Mouse (Mus musculus) heart, adult 8-10 months (tissue): ENCODE results near the gene Scg5. TPM values are rescaled to one million over a fixed set of nuclear protein-coding genes. Genes with fewer than 3 reads are reported as not detected.

Experiments
- DNase-seq: peaks from one replicate; pipeline ENCODE4 v3.0.0; 2022; ENCODE audit warnings: low spot score
- total RNA-seq, 4 experiments: library from RNA; stranded (reverse); gene quantifications; 2 replicates each; pipeline ENCODE4 v1.2.4; 2022

Gene Scg5
- total RNA-seq, 4 experiments from 2014 or later = 0.35 TPM; not detected in 3

- DNase-seq = no peak
Observed at GRCm38 (mm10) chr2:113806851-113807577, 21.9 kb downstream of the Scg5 start.

GRCm38 (mm10) chr2:113805765-113806164 lies 23.2 kb downstream of the Scg5 start:
- DNase-seq = no peak

- DNase-seq = no peak
Observed at GRCm38 (mm10) chr2:113803753-113804152, 25.2 kb downstream of the Scg5 start.

GRCm38 (mm10) chr2:113800846-113801245 lies 28.1 kb downstream of the Scg5 start:
- no peak for DNase-seq

- no peak for DNase-seq
Observed at GRCm38 (mm10) chr2:113798605-113799004, 30.3 kb downstream of the Scg5 start.

- DNase-seq = no peak
Observed at GRCm38 (mm10) chr2:113795186-113795585, 33.7 kb downstream of the Scg5 start.

GRCm38 (mm10) chr2:113793521-113793920 lies 35.4 kb downstream of the Scg5 start:
- DNase-seq = no peak

- no peak for DNase-seq
Observed at GRCm38 (mm10) chr2:113788821-113789387, 40.0 kb downstream of the Scg5 start.

- no peak for DNase-seq
Observed at GRCm38 (mm10) chr2:113787882-113788281, 41.0 kb downstream of the Scg5 start.

- no peak for DNase-seq
Observed at GRCm38 (mm10) chr2:113784851-113785250, 44.1 kb downstream of the Scg5 start.

GRCm38 (mm10) chr2:113781521-113781920 lies 47.4 kb downstream of the Scg5 start:
- DNase-seq = no peak

GRCm38 (mm10) chr2:113781107-113781506 lies 47.8 kb downstream of the Scg5 start:
- no peak for DNase-seq

- DNase-seq = no peak
Observed at GRCm38 (mm10) chr2:113779336-113779735, 49.6 kb downstream of the Scg5 start.

- no peak for DNase-seq
Observed at GRCm38 (mm10) chr2:113778036-113778435, 50.9 kb downstream of the Scg5 start.

GRCm38 (mm10) chr2:113776297-113776696 lies 52.6 kb downstream of the Scg5 start:
- DNase-seq = no peak

- no peak for DNase-seq
Observed at GRCm38 (mm10) chr2:113774150-113774805, 54.6 kb downstream of the Scg5 start.

- DNase-seq = no peak
Observed at GRCm38 (mm10) chr2:113768541-113769303, 60.2 kb downstream of the Scg5 start.

- DNase-seq = no peak
Observed at GRCm38 (mm10) chr2:113765885-113766284, 63.0 kb downstream of the Scg5 start.

GRCm38 (mm10) chr2:113764968-113765367 lies 64.0 kb downstream of the Scg5 start:
- no peak for DNase-seq

GRCm38 (mm10) chr2:113758311-113759161 lies 70.4 kb downstream of the Scg5 start, which contains the start of gene Grem1:
TSS of gene Grem1 (minus strand) at chr2:113758646.
- DNase-seq = no peak
